Mouse (Mus musculus): ENCODE measurements around the gene Dnase1.
"Not testable (repeated sequence)": the region's sequence is repeated elsewhere in the genome, so short reads cannot be mapped to it uniquely, and the experiment has no call there.

Dnase1 gene

DNA sequence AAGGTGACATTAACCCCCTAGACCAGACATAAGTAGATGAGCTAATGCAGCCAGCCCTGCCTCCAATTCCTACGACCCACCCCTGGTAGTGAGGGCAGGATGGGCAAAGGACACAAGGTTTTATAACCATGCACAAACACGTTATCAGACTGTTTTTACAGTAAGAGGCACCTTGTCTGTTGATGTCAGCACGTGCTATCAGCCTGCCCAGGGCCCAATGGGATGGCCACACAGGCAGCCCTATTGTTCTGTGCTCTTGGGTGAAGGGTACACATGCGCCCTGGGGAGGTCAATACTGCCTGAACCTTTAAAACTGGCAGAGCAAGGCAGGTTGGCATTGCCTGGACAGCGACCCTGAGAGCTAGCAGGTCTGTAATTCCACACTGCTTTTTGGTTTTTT lies at the start of gene Dnase1:
Gene Dnase1 (plus strand): TSS at position 136 of the 400 bp plus-strand sequence.
- DNase-seq (ENCODE audit: extremely low spot score, low spot score) = no peak

DNA sequence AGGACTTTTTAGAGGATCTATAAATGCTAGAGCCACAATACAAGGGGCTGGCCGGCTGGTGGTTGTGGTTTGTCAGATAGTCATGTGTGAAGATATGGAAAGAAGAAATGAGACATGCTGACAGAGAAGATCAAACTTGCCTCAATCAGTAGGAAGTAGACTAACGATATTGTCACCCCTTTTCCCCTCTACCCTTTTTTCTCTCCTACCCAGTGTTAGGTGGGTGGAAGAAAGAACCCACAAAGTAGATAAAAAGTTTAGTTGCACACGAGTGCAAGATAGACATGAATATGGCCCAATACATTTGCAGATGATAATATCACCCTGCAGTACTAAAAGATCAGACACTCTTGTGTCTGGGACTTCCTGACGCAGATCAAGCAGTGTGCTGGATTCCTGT lies 48.3 kb upstream of the Dnase1 start:
- no peak for DNase-seq (ENCODE audit: extremely low spot score, low spot score)

DNA sequence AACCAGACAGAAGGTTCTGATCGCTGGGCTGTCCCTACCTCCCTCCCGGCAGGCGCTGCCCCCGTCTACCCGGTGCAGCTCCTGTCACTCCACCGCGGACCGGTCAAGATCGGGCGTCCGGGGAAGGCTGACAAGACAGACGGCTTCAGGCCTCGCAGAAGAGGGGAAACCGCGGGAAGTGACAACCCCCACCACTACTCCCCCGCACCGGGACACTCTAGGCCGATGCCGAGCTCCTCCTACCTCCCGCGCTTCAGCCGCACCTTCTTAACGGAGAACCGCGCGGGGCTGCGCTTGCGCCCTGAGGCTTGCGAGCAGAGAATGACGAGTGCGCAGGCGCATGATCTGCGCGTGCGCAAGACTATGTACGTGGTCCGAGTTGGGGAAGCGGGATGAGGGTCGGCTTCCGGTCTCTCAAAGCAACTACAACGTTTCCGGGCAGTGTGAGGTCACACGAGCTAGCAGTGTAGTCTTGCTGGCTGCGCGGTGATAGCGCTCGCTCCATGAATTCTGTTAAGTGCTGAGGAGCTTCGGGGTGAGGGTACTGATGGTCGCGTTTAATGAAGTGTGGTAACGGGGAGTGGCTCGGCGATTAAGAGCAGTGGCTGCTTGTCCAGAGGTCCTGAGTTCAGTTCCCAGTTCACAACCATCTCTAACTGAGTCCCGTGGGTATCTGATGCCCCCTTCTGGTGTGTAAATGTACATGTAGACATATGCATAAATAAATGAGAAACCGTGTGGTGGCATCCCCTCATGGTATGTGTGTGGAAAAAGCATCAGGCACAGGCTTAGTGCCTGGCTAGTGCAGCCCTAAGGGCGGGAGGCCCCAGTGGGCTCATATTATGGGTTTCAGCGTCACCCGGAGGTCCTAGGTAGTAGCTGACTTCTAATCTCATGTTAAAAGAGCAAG lies 33.0 kb upstream of the Dnase1 start, which contains the start of gene Slx4:
Gene Slx4 (minus strand): TSS at position 282 of the 910 bp plus-strand sequence.
- peak; percentile 94 for DNase-seq (ENCODE audit: extremely low spot score, low spot score)

DNA sequence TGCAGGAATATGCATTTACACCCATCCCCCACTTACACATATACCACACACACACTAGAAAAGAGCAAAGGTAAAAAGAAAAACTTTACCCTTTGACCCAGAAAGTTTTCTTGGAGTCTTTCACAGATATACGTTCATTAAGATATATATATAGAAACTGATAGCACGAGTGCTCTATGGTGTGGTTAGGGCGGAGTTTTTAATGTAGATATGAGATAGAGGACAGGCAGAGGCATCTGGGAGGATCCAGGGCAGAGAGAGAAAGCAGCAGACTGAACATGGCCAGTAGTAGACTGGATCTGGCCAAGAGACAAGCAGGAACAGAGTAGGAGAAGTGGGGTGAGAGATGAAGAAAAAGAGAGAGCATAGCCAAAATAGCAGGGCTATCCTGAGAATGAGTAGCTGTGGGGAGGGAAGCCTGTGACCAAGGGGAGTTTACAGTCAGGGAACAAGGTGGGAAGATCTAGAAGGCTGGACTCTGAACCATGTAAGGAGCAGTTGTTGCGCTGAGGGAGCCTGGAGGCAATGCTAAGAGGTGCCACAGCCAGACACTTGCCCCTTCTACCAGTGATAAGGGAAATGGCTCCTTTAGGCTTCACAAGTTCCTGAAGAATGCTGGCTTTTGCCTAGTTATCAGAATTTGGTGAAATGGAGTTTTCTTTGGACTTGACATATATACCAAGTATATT lies 23.7 kb upstream of the Dnase1 start:
- no peak for DNase-seq (ENCODE audit: extremely low spot score, low spot score)

DNA sequence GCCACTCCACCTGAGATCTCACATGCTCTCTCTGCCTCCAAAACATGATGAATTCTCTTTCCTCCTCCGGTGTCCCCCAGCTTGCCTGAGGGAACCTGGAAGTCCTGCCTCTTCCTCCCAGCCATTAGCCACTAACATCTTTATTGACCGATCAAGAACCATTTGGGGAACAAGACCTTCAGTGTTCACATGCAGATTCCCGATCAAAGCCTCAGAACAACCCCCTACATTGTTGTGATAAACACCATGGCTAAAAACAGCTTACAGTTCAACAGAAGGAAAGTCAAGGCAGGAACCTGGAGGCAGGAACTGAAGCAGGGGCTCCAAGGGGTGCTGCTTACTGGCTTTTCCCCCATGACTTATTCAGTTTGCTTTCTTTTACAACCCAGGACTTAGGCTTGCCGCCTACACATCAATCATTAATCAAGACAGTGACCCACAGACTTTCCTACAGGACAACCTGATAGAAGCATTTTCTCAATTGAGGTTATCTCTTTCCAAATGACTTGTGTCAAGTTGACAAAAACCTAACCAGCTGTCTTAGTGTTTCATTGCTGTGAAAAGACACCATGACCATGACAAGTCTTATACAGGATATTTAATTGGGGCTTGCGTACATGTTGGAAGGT lies 22.6 kb upstream of the Dnase1 start:
- no peak for DNase-seq (ENCODE audit: extremely low spot score, low spot score)

DNA sequence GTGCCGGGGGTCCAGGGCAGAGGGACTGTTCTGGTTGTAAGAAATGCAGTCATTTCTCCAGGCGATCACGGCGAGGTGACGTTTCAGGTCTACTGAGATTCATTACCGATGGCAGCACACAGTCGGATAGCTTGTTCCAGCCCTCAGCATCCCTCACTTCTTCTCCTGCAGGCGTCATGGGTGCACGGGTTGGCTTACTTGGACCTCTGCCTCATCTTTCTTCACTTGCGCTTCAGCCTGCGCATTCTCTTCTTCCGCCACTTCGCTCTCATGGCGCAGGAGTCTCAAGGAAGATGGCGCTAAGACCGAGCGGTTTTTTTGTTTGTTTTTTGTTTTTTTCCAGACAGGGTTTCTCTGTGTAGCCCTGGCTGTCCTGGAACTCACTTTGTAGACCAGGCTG lies 20.0 kb upstream of the Dnase1 start:
- DNase-seq (ENCODE audit: extremely low spot score, low spot score) = not testable (repeated sequence)

DNA sequence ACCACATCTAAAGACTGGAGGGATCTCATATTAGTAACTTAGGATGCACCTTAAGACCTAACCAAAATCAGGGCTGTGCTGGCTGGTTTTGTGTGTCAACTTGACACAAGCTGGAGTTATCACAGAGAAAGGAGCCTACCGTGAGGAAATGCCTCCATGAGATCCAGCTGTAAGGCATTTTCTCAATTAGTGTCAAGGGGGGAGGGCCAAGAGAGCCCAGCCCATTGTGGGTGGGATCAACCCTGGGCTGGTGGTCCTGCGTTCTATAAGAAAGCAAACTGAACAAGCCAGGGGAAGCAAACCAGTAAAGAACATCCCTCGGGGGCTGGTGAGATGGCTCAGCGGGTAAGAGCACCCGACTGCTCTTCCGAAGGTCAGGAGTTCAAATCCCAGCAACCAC lies 19.3 kb upstream of the Dnase1 start:
- DNase-seq (ENCODE audit: extremely low spot score, low spot score) = not testable (repeated sequence)

DNA sequence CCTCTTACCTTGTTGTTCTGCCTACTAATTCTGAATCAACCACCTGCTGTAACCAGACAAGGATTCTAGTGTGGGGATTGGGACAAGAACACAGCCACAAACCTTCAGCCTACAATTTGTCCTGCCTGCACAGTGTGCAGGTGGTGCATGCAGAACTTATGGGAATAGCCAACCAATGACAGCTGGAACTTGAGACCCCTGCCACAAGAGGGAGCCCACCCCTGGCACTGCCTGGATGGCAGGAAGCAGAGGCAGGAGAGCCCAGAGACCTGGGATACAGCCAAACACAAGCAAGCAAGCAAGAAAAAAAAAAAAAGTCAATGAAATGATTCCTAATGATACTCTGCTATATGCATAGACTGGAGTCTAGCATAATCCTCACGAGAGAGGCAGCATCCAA lies 15.5 kb upstream of the Dnase1 start:
- no peak for DNase-seq (ENCODE audit: extremely low spot score, low spot score)

DNA sequence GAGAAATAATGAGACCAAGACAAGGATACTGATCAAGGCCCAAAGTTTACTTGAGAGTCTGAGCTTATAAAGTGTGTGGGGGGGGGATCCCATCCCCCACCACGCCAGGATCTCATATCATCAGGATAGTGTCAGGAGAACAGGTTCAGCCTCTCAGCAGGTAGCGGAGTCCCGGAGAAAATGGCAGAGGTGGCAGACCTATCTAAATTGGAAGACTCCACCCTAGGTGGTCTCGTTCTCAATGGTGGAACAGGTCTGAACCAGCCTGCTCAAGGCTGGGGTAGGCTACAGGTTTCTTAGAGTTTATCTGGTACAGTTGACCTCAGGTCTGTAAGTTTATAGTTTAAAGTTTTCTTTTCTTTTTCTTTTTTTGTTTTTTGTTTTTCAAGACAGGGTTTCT lies 14.0 kb upstream of the Dnase1 start:
- no peak for DNase-seq (ENCODE audit: extremely low spot score, low spot score)

DNA sequence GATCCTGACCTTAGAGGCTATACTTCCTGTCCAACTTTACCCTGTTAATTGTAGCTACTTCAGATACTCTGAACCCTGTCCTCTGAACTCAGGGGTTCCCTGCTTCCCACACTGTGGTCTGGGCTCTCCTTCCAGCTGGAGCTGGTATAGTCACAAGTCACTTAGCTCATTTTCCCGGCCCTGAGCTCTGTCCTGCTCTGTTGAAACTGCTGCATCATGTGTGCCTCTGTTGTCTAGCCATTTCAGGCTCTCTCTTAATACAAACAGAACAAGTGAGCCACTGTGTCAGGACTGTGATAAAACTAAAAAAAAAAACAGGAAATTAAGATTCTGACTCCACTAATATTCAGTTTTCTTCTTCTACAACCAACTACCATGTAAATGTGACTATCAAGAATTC lies 10.1 kb upstream of the Dnase1 start:
- DNase-seq (ENCODE audit: extremely low spot score, low spot score) = no peak

DNA sequence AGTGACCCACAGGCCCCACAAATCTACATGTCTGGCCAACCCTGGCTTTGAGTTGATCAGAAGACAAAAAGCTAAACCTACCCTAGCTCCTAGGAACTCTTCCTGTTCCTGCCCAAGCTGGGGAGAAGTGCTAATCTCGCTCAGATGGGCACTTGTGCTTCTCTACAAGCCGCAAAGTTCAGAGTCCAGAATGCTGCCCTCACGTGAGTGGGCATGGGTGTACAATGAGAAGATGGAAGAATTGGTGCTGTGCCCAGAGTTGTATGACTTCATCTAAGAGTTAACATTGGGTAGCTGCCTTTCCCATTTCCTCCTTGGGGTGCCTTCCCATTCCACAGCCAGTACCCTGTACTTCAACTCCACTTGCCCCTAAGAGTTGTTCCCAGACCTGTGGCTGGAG lies 9.5 kb upstream of the Dnase1 start:
- no peak for DNase-seq (ENCODE audit: extremely low spot score, low spot score)

DNA sequence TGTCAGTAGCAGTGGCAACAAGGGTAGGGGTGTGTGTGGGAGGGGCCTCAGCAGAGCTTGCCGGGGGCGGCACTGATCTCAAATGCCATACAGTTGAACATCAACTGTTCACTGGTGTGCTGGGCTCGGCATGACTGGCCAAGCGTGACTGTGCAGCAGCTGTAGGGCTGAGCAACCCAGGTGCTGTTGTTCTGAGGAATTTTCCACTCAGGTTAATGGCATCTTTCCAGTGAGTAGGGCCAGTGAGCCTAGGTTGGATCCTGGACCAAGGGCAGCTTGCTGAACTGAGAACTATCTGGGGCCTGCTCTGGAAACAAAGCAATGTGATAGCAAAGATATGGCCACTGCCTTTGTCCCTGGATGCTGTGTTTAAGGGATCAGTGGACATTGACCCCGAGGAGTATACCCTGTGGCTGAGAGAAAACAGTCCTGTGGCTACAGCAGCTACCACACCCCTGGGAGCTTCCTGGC lies 7.3 kb upstream of the Dnase1 start:
- DNase-seq (ENCODE audit: extremely low spot score, low spot score) = no peak

DNA sequence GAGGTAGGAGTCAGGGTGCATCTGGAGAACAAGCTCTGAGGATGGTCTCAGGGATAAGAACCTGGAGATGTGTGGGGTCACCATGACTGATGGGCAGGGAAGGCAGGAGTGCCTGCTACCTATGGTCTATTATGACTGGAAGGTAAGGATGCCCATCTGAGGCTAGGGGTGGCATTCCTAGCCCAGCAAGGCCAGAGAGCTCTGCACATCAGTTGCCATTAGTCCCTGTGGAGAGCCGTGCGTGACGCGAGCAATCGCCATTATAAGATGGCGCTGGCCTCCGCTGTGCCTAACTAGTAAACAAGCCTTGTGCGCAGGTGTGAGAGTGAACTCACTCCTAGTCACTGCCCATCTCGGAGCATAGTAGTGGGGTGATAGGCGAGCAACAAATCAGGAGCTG lies 6.2 kb upstream of the Dnase1 start:
- DNase-seq (ENCODE audit: extremely low spot score, low spot score) = no peak

DNA sequence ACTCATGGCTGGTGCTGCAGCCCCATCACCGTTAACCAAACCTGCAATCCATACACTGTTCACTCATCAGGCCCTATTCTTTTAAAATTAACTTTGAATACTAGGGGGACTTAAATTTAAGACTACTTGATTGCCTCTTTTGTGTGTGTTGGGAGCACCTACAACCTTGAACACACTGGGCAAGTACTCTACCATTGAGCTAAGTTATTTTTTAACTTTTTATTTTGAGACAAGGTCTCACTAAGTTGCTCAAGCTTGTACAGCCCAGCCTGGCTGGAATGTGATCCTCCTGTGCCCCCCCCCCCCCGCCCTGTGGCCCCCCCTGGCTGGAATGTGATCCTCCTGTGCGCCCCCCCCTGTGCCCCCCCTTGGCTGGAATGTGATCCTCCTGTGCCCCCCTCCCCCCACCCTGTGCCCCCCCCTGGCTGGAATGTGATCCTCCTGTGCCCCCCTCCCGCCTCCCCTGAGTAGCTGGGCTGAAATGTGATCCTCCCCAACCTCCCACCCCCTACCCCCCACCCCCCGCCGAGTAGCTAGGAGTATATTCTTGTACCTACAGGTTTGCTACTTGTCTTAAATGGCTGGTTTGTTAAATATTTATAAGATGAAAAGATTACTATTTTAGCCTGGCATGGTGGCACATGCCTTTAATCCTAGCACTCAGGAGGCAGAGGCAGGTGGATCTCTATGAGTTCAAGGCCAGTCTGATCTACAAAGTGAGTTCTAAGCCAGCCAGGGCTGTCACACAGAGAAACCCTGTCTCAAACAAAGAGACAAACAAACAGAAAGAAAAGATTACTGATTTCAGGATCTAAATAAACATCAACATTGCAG lies 5.1 kb upstream of the Dnase1 start:
- DNase-seq (ENCODE audit: extremely low spot score, low spot score) = no peak

DNA sequence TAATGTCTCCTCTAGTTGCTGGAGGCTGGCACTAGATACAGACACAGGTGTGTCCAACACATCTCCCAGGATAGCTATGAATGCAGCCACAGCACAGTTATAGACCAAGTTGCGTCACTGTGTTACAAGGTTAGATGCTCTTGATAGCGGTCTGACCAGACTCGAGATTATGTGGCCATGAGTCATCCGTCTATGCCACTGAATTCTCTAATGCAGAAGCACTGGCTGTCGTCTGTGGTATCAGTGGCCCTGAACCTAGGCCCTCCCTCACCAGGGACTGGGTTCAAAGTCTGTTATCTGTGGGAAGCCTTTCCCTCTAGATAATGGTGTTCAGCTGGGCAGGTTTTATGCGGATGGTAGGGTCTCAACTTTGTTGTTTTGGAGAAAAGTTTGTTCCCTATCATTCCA lies 4.4 kb upstream of the Dnase1 start:
- DNase-seq (ENCODE audit: extremely low spot score, low spot score) = no peak

DNA sequence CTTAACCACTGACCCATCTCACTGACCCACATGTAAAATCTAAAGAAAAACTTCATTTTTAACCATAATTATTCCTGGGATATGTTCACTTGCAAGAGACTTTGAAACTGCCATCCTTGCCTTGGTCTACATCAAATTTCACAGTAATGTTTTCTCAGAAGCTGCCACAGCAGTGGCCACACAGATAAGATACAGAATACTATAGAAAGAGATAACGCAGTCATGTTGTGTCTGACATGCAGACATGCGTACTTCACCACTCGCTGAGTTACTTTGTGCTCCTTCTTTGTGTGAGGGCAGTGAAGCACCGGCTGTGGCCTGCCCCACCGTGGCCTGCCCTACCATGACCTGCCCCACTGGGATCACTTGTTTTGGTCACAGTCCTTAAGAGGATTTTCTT lies 2.8 kb upstream of the Dnase1 start:
- no peak for DNase-seq (ENCODE audit: extremely low spot score, low spot score)

DNA sequence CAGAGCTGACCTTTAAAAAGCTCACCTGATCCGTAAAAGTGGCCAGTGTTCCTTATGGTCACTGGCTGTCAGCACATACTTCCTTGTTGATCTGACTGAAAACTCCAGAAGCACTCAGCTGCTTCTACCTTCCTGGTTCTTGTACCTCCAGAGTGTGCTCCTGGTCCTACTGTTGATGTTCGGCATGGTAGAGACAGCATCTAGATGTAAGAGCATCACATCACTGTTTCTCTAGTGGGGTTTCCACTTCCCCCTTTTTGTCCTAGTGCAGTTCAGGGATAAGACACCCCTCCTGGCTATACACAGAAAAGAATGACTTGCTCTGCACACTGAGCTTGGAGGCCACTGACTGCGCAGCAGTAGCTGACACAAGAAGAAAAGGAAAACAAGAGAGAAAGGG lies 2.3 kb upstream of the Dnase1 start:
- DNase-seq (ENCODE audit: extremely low spot score, low spot score) = no peak

DNA sequence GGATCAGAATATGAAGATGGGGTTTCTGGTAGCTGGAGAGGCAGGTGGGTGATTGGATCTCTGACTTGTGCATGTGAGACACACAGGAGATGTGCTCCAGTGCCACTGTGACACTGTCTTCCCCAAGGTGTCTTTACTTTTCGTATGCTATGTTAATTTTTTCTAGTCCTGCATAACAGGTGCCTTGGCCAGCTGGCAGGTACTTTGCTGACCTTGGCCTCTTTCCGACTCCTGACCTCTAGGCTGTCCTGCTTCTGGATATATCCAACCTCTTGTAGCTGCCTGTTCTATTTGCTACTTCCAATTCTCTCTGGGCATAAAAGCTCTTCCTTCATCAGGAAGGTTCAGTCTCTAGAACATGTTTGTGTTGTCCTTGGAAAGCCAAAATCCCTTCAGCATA lies 1.2 kb upstream of the Dnase1 start:
- DNase-seq (ENCODE audit: extremely low spot score, low spot score) = no peak

DNA sequence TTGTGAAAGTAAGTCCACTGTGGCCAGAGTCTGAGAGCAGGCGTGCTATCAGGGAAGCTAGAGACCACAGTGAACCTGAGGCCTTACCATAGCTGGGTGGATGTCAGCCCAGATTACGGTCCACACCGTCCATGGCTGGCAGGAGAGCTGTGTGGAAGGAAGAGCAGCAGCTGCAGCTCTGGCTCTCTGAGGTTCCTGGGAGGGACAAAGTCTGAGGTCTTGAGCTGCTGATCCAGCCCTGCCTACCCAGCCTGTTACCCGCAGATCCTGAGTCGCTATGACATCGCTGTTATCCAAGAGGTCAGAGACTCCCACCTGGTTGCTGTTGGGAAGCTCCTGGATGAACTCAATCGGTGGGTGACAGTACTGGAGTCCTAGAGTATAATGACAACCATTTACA lies 948 bp downstream of the Dnase1 start:
- DNase-seq (ENCODE audit: extremely low spot score, low spot score) = no peak

DNA sequence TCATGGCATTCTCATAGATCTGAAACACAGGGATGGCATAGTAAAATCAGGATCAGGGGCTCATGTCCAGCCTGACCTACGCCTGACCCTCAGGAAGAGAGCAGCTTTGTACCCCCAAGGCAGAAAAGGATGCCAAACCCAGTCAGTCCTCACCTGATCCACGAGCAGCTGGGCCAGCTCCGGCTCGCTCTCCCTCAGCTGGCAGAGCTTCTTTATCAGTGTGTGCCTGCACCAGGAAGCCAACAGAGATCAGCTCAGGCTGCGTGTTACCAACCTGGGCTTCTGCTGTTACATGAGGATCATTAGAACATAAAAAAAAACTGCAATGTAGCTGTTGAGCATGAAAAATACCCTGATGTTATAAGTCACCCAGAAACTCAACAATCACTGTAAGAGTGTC lies 3.5 kb downstream of the Dnase1 start:
- DNase-seq (ENCODE audit: extremely low spot score, low spot score) = no peak

DNA sequence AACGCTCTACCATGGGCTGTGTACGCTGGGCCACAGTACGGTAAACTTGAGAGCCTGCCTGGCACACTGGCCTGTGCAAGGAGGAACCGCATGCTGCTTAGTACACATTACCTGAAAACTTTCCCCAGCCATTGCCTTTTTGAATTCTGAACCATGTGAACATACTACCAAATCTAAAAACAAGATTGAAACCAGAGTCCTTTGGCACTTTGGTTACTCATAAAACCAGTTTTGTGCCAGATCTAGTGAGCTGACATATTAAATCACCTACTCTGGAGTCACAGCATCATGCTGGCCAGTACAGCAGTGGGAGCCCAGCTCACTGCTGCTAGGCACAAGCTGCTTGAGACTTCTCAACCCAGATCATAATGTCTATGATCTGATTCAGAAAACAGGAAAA lies 4.9 kb downstream of the Dnase1 start:
- no peak for DNase-seq (ENCODE audit: extremely low spot score, low spot score)
